Mouse (Mus musculus): ENCODE measurements around the gene Grin2a.

DNA sequence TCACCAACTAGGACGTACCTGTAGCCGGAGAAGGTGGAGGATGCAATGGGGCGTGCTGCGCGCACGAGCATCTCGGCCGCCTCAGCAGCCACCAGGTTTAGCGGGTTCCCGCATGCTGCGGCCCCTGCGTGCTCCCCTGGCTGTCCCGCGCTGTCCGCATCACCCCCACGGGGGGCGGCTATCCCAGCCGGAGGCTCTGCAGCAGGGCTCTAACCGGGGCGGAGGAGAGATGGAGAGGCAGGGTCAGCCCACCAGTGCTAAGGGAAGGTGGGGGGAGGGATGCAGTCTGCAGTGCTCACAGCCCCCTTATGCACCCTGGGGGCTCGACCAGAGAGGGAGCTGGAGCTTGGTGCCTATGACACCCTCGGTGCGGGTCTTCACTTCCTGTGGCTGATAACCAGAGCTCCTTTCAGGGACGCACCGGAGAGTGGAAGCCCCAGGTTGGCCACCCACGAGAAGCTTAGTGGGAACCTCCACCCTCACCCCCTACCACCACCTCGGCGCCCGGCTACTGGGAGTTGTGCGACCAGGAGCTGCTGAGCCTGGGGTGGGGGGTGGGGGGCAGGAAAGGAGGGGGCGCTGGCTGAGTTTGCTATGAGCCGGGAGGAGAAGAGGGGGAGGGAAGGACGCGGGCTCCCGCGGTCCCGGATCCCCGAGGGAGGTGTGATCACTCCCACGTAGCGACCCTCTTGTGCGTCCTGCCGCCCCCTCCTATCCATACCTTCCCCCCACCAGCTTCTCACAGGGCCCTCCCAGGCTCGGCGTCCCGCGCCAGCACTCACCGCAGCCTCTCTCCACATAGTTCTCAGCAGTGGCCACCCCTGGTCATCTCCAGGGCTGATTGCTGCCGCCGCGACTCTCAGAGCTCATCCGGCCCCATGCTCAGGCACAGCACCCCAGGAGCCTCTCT lies 1.1 kb downstream of the Grin2a start:
- TF ChIP-seq CTCF (conservative IDR thresholded peaks at IDR 0.05; ENCODE audit: insufficient read depth, insufficient read length, low read depth, low read length) (no peak), POLR2A (IDR thresholded peaks at IDR 0.05; ENCODE audit: low read depth, low read length) (no peak)
